Mouse (Mus musculus) right cerebral cortex, postnatal 4 days (tissue): ENCODE results near the gene Tbcc.
"Not testable (repeated sequence)": the region's sequence is repeated elsewhere in the genome, so short reads cannot be mapped to it uniquely, and the experiment has no call there.

Experiments
- DNase-seq: peaks from one replicate; pipeline ENCODE4 v3.0.0-alpha.2; 2022

Gene Tbcc

DNA sequence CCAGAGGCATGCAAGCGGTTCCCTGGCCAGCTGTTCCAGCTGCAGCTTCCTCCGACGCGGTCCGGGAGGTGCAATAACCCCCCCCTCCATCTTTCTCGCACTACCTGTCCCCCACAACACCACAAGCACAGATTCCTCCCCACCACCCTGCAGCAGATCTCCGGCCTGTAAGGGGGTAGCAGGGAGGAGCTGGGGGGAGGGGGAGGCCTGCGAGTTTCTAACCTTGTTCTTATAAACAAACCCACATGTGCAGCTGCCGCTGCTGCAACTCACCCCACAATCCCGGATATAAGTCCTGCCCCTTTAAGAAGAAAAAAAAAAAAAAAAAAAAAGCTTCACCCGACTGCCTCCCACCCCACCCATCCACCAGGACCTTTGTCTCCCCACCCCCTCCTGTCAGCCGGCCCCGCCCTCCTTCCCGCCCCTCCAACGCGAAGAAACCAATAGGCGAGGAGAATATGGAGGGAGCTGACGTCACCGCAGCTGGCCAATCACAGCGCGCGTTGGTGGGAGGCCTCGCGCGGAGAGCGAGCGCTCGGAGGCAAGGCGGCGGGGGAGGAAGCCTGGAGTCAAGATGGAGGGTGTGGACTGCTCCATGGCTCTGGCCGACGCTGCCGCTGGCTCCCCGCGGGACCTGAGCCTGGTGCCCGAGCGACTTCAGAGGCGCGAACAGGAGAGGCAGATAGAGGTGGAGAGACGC lies at the start of gene Tbcc:
Gene Tbcc, plus strand, starts transcription at position 569 of the 700 bp plus-strand sequence.
- peak; percentile 96 for DNase-seq

- DNase-seq = no peak
Observed at GRCm38 (mm10) chr17:46843022-46843421, 47.5 kb upstream of the Tbcc start.

- DNase-seq = no peak
Observed at GRCm38 (mm10) chr17:46843716-46844115, 46.8 kb upstream of the Tbcc start.

GRCm38 (mm10) chr17:46844811-46845210 lies 45.7 kb upstream of the Tbcc start:
- DNase-seq = no peak

DNA sequence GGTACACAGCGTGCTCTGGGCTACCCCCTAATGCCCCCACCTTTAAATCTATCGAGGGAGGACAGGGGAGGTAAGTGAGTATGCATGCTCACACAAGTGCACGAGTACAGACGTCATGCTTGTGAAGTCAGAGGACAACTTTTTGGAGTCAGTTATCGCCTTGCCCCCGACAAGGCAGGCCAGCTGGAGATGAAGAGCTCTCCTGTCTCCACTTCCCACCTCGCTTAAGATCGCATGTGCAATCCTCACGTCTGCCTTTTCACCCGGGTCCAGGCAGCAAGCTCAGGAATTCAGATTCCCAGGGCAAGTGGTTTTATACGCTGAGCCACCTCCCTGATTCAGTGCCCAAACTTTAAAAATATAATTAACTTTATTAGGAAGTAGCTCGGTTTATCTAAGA lies 45.2 kb upstream of the Tbcc start:
- DNase-seq = no peak

GRCm38 (mm10) chr17:46846573-46846972 lies 43.9 kb upstream of the Tbcc start:
- DNase-seq = not testable (repeated sequence)

- DNase-seq = no peak
Observed at GRCm38 (mm10) chr17:46847206-46847605, 43.3 kb upstream of the Tbcc start.

GRCm38 (mm10) chr17:46852725-46853124 lies 37.8 kb upstream of the Tbcc start:
- no peak for DNase-seq

DNA sequence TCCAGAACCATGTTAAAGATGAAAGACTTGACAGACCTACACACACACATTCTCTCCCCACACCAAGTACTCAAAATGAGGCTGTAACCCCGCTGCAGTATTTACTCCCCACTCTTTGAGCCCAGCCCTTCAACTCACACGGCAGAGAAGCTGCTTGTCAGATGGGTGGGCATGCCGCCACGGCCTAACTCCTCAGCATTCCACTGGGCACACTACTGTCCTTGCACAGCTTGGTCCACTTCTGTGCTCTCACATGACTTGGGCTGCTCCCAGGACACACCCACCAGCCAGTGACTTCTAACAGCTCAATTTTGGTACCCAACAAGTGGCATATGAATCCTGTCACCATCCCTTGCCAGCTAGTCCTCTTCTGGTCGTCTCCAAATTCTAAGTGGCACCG lies 37.2 kb upstream of the Tbcc start:
- DNase-seq = peak; percentile 65

- no peak for DNase-seq
Observed at GRCm38 (mm10) chr17:46854096-46854495, 36.4 kb upstream of the Tbcc start.

- no peak for DNase-seq
Observed at GRCm38 (mm10) chr17:46854640-46855110, 35.8 kb upstream of the Tbcc start.

- no peak for DNase-seq
Observed at GRCm38 (mm10) chr17:46855328-46856106, 35.0 kb upstream of the Tbcc start.

- no peak for DNase-seq
Observed at GRCm38 (mm10) chr17:46856107-46856388, 34.4 kb upstream of the Tbcc start.

DNA sequence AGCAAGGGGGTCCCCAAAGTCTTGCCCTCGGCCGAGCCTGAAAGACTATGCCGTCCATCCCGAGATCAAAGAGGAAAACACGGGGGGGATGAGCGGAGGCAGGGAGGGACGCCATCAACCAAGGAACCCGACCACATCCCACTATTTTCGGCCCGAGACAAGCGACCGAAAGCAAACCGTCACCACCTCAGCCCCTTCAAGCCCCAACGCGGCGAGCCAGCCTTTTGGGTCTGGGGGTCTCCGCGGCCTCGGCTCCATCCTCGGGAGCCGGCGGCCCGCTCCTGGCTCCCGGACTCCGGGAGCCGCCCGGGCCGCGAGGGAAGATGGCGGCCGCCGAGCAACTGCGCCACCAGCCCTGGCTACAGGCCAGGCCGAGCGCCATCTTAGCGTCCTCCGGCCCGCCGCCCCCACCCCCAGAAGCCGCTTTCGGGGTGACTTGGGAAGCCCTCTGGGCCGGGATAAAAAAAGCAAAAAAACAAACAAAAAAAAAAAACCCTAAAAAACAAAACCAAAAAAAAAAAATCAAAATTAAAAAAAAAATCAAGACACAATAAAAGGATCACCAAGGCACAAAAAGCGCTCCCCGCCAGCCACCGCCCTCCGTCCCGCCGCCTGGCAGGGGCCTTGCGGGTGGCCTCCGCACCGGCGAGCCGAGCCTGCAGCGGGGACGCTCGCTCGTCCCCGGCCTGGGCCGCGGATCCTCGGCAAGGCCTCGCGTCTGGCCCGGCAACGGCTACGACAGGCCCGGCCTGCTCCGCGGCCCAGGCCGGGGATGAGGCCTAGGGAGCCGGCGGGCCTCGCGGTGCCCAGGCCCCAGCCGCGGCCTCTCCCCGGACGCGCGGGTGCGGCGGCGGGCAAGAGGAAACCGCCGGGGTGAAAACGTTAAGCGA lies 33.8 kb upstream of the Tbcc start:
- peak; percentile 92 for DNase-seq

GRCm38 (mm10) chr17:46857361-46857902 lies 33.1 kb upstream of the Tbcc start:
- DNase-seq = peak; percentile 80

GRCm38 (mm10) chr17:46857903-46858748 lies 32.4 kb upstream of the Tbcc start, which contains the start of gene Bicral:
Bicral (minus strand) TSS chr17:46858482.
- DNase-seq = peak; percentile 79

GRCm38 (mm10) chr17:46858749-46859444 lies 31.6 kb upstream of the Tbcc start:
- DNase-seq = no peak

- DNase-seq = no peak
Observed at GRCm38 (mm10) chr17:46860120-46860519, 30.4 kb upstream of the Tbcc start.

DNA sequence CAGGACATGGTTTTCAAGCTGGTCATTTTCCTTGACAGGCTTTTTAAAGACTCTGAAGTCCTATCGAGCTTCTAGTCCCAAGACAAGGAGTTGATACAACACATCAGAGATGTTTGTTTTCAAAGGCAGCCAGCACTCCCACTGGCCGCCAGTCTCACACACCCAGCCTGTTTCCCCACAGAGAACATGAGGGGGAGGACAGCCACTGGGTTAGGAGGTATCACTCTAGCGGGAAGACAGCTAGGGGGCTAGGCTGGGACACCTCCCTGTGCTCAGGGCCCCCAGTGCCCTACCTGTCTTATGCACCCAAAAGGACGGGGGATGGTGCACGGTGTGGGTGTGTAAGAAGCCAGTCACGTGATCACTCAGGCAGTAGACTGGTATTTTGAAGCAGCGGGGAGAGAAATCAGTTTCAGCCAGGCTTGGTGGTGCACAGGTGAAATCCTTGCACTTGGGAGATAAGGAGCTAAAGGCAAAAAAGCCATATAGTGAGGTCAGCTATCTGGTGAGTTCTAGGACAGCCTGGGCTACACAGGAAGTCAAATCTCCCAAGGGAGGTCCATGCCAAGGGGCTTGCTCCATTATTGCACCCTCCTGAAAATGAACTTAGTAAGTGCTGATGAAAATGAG lies 25.8 kb upstream of the Tbcc start:
- DNase-seq = no peak

DNA sequence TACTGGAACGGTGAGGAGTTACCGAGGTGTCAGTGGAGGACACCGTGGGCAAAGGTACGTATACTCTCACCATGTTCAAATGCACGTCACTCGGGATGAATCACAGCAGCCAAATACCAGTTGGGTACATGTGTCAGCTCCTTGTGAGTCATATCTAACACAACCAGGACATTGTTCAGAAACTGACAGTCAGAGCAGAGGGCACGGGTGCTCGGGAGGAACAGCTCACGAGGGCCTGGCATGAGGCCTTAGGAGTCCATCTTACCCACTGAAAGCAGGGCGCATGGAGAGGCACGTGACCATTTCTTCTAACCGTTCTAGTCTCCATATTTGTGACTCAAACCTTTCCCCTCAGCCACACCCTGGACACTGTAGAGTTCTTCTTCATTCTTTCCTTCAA lies 23.6 kb upstream of the Tbcc start:
- DNase-seq = no peak
